Mouse (Mus musculus) cerebellum, adult 11 months (tissue): Measurements from ENCODE around the gene Fip1l1.

Experiments used
- DNase-seq: peaks from one replicate; pipeline ENCODE4 v3.0.0; 2022

The Fip1l1 gene

DNA sequence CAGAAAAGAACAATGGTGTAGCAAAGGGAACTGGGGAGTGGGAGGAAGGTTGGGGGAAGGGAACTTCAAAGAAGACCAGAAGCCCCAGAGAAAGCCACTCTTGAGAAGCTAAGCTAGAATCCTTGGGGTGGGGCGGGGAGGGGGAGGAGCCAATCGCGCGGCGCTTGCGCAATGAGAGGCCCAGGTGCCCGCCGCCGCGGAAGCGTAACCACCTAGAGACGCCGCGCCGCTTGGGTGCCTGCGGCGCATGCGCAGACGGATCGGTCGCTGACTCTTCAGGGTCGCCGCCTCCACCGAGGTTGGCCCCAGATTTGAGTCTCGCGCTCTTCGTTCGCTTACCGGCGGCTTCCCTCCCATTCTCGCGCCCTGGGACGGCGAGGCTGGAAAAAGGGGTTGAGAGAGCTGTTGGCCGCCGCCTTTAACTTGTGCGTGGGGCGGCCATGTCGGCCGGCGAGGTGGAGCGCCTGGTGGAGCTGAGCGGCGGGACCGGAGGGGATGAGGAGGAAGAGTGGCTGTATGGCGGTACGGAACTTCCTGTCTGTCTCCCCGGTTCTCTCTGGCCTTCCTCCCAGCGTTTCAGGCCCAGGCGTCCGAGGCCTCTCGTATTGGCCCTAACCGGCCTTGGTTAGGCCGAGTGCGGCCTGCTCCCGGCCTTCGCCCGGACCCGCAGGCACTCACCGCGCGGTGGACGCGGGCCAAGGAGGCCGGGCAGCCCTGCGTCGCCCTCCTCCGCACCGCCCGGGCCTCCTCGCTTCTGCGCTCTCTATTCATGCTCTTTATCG, at the start of gene Fip1l1:
TSS of gene Fip1l1 (plus strand) at position 210 of the 782 bp plus-strand sequence.
- peak; percentile 90 for DNase-seq

DNA sequence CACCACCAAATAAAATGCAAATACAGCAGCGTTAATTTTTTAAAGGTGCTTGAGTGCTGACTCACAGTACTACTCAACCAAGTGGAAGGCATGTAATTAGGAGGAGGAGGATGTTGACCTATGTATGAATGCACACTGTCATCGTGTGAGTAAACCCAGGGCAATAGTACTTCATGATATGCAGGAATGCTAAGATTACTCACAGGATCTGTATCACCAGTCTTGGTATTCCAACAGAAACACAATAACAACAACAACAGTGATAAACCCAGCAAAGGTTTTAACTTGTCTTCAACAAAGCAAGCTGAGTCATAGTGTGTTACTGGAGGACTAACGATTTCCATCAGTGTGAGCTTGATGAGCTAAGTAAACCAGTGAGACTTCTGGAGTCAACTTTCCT, 42.5 kb upstream of the Fip1l1 start:
- DNase-seq, result no peak

DNA sequence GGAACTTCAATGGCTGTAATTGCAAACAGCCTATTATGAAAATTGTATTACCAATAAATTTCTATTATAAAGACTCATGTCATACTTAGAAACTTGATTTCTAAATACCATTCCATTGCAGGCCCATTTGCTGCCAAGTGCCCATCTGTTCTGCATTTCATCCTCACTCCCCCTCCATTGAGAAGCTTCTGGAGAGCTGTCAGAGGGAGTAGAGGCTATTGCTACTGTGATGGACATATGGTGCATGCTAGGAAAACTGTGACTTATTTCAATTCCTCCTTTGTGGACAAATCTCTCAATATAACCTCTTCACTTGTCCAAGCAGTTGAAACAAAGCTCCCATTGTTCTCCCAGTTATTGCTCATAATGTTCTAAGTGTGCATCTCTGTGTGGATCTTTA, 23.6 kb upstream of the Fip1l1 start:
- peak; percentile 32 for DNase-seq

DNA sequence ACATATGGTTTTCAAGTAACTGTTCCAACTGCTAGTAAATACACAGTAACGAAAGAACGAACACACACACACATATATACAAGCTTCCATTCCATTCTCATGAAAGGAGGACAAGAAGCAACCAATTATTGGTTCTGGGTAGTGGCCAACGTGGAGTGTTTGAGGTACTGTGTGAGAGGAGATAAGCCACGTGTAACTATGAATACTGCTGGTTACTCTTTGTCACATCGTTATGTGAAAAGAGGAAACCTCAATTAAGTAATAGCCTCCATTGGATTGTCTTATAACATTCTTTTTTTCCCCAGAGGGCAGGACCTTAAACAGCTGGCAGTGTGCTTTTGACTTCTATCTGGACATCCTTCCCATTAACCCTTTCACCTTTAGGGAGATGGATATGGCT, 8.2 kb upstream of the Fip1l1 start:
- no peak for DNase-seq

DNA sequence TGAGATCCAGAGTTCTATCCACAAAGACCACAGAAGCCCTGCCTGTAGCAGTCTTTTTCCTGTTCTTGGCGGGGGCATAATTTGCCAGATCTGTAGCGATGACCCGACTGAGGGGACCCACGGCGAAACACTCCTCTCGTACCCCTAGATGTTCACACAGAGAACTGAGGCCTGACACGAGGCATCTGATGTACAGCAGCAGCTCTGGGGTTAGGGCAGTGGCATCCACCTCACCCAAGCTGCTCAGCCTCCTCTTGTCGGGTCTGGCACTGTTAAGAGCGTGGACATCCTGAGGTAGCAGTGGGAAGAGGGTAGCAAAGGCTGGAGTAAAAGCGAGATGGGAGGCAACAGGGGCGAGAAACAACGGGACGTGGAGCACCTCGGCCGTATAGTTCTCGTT, 4.5 kb upstream of the Fip1l1 start:
- no peak for DNase-seq

DNA sequence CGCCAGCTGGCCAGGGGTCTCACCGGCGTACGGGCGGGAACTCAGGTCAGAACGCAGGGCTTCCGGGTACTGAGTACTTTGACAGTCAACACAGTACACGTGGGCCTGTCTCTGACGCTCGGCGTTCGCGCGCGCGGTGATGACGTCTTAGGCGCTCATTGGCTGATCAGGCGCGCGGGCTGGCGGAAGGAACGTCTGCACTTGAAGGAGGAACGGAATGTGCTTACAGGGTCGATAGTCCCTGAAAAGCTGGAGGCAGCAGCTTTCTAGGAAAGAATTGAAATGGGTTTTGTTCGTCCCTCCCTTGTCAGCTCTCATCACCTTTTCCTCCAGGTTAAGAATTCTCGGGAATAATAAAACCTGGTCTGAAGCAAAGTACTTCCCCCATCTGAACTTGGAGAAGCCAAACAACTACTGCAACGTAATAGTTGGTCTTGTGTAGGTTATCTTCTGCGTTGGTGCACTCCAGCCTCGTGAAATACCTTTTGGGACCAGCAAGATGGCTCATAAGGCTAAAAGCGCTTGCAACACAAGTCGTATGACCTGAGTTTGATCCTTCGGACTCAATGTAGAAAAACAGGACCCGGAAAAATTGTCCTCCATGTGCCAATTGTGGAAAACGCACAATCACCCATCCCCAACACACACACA, 3.5 kb upstream of the Fip1l1 start, which contains the start of gene Scfd2:
TSS of gene Scfd2 (minus strand) at position 130 of the 651 bp plus-strand sequence.
- peak; percentile 92 for DNase-seq

DNA sequence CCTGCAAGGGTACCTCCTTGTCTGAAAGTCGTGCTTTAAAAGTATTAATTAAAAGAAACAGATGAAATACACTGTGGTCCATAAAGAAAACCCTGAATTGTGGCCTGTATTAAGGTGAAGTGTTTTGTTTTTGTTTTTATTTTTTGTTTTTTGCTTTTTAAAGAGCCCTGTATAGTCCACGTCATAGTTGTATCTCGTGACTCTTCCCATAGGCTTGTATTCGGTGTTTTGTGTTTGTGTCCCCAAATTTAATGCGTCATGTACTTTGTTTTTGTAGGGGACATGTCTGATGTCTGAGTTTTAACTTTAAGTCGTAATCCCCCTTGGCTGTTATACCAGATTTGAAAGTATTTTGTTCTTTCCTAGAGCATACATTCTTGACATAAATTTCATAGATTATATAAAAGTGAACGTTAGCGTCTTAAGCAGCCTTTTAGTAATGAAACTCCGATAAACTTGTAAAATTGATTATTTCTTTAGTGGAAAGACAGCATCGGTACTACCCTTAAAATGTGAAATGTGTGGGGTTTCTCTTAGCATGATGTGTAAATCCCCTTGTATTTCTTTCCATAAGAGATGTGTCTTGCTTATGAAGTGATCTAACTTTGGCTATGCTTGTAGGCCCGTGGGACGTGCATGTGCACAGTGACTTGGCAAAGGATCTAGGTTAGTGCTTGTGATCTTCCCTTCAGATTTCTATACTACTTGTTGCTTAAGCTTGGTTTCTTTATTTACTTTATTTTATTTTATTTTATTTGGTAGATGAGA, 1.1 kb downstream of the Fip1l1 start:
- no peak for DNase-seq

DNA sequence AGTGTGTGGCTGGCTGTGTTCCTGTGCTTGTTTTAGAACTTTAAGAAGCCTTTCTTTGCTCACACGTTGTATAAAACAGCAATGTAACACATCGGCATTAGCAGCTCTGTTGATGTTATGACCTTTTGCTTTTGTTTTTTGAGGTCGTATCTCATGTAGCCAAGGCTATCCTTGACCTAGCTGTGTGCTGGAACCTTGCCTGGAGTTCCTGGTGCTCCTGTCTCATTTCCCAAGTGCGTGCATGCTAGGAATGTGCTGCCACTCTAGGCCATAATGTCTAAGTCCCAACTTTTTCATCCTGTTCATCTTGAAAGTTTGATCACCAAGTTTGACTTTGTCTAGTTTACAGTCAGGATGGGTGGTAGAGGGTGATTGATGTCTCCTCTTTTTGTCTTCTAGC, 10.4 kb downstream of the Fip1l1 start:
- no peak for DNase-seq

DNA sequence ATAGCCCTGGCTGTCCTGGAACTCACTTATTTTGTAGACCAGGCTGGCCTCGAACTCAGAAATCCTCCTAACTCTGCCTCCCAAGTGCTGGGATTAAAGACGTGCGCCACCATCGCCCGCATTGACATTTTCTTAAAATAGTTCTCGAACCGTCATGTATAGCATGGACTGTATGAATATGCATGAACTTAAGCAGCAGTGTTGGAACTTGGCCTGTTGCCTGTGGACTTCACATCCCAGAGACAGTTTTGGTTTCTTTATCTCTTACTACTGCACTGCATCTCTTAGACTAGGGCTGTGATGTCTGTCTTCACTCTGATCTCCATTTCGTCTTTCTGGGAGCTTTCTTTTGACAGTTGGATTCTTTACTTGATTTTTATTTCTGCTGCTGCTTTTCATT, 14.3 kb downstream of the Fip1l1 start:
- DNase-seq, result no peak

DNA sequence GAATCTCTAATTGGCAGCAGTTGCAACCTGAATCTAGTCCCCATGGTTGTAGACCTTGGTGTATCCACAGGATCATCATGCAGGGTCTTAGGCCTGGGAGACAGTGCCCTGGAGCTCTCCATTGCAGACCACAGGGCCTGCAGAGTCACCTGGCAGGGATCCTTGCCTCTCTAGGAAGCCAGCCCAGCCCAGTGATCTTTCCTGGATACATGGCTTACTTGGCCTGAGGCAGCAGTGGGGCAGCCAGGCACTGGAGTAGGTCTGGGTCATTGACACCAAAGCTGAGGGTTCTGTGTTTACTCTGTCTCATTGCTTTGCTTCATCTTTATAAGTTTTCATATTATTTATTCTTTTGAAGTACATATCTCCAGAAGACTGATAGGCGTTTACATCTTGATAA, 25.9 kb downstream of the Fip1l1 start:
- DNase-seq, result no peak

DNA sequence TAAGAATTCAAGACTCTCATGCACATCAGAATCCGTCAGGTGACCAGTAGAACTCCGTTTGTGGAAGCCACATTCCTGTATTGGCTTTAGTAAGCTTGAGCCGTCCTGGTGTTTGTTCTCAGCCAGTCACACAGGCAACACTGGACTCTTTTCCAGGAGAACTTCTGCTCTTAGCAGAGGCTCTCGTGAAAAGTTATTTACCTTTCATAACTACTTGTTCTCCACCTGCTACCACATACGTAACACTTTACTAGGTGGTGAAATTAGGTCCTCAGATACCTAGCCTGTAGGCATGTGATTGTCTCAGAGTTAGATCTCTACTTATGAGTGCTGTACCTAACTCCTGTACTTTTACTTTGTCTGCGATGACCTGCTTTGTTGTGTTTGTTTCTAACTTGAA, 36.5 kb downstream of the Fip1l1 start:
- no peak for DNase-seq

DNA sequence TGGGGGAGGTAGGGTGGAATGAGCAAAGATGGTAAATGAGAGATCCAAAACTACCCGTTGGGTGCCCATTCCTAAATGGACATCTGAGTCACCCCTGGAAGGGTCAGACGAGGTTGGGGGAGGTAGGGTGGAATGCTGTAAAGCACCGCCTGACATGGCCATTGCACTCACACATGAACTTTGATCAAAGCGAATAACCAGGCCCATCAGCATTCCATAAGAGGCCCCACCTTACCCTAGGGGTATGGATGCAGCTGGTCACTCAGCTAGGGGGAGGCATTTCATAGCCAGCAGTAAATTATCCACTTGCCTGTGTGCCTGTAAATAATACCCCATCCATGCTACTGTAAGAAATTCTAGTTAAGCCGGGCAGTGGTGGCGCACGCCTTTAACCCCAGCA, 53.9 kb downstream of the Fip1l1 start:
- DNase-seq, result no peak

DNA sequence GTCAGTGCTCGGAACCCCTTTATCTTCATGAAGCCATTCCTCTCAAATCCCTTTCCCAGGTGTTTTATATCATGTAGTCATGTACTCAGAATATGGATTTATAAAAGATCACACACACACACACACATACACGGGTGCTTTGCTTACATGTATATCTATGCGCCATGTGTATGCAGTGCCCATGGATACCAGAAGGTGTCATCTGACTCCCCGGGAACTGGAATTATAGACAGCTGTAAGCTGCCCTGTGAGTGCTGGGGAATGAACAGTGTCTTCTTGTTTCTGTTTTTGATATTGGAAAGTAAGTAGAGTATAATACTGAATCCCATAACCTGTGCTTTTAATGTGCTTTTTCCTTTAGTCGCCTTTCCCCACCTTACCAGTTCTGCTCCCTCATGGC, 56.2 kb downstream of the Fip1l1 start:
- DNase-seq, result no peak

DNA sequence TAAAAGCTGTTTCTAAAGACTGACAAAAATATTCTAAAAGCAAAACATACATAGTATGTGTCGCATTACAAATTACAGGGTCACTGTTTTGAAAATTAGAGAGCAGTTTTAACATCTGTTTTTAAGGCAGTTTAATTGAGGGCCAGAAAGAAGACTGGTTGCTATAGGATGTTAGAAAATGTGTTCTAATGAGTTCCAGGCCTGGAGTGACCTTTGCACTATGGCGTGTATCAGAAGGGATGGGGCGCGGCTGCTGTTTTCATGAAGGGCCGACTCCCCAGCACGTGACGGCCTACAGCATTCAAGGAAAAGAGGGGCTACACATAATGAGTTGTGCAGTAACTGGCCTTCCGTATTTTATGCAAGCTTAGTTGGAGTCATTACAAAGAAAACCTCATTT, 57.9 kb downstream of the Fip1l1 start:
- no peak for DNase-seq

DNA sequence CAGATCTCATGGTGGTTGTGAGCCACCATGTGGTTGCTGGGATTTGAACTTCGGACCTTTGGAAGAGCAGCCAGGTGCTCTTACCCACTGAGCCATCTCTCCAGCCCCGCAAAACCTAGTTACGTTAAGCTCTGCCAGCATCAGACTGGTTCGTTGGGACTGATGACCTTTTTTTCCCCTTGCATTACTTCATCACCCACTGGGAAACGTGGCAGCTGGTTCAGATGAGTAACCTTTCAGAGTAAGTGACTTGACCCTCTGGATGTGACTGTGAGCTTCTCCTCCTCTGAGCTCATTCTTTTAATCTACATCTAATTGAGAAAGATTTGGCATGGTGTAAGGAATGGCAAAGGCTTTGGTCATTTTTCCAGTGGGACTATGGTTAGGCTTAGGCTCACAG, 64.8 kb downstream of the Fip1l1 start:
- DNase-seq, result no peak

DNA sequence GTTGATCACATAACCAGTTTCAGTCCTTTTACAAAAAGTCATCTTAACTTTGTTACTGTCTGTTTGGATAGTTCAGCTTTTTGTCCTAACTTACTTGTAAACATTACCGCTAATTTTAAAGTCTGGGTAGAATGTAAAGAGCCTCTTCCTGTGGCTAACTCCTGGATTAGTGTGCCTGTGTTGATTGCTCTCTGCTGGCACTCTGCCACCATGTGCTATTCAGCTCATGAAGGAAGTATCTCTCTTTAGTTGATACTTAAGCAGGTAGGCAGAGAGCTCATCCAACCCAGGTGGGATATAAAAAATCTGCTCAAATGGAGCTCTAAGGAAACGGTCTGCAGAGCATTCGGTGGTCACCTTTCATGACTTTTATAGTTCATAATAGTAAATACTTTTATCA, 65.9 kb downstream of the Fip1l1 start:
- no peak for DNase-seq

DNA sequence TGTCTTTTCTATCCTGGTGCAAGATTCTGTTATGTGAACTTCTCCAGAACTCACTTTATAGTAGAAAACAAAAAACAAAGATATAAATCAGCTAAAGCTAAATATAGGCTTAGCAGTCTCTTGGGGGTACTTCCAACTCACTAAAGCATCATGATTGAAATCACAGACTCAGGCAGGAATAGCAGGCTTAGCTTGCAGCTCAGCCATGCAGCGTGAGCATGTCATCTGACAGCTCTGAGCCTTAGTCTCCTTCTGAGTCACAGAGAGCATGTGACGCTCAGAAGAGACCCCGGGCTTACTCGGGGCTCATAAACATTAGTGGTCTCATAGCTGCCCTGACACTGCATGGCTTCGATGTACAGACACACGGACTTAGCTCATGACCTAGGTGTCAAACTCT, 66.7 kb downstream of the Fip1l1 start:
- DNase-seq, result no peak

DNA sequence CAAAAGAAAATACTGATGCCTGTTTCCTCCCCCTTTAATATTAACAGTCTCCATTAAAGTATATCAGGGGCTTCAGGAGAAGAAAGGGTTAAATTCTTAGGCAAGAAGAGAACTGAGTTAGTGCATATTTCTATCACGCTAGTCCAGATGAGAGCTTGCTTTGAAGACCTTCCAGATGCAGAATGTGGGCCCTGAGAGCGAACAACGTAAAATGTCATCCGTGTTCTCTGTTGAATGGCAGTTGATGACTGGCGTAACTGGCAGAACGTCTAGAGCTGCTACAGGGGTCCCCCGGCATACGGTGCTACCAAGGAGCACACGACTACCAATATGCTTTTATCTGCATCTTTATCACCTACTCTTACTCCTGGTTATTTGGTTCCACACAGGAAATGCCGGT, 67.1 kb downstream of the Fip1l1 start:
- DNase-seq, result no peak

DNA sequence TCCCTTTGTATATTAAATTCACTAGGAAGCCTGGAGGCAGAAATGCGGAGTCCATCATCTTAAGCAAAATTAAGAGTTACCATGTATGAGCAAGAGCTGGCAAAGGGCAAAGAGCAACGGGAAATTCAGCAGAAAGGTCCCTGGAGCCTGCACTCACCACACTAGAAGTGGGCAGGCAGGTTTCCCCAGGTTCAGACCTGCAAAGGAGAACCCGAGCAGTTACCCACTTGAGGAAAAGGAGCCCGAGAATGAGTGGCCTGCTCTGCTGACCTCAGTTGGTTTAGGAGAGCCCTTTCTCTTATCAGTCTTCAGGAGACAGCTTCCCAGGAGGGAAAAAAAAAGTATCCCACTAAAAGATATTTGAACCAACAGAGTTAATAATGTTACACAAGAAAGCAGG, 68.1 kb downstream of the Fip1l1 start:
- DNase-seq, result no peak

DNA sequence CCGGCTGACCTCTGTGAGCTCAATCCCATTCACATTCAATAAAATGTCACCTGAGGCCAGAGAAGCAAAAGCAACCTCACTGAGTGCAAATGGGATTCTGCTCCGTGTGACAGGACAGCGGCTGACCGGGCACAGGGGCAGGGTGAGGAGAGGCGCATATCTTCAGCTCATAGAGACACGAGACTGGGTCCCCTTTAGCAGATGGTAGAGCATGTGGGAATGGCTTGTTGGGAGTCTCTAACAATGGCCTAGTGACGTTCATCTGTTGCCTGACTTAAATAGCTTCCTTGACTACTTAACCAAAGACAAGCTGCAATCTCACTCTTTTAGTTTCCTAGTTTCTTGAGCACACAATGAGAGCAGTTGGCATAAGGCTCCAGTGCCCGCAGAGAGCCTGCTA, 71.0 kb downstream of the Fip1l1 start:
- DNase-seq, result no peak

DNA sequence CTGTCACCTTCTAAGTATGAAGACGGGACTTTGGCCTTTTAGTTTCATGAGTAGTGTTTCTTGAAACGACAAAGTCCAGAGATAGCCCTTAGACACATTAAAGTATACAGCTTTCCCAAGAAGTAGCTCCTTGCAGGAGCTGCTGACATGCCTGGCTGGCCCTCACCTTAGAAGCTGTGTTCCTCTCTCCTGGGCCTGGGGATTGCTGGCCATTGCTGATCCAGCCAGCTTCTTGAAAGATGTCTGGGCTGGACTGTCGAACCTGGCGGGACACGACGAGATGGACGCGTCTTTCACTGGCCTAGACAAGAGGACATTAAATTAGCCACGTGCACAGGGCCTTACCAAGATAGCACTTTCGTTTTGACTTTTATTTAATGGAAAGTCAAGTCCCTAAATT, 75.3 kb downstream of the Fip1l1 start:
- DNase-seq, result no peak

DNA sequence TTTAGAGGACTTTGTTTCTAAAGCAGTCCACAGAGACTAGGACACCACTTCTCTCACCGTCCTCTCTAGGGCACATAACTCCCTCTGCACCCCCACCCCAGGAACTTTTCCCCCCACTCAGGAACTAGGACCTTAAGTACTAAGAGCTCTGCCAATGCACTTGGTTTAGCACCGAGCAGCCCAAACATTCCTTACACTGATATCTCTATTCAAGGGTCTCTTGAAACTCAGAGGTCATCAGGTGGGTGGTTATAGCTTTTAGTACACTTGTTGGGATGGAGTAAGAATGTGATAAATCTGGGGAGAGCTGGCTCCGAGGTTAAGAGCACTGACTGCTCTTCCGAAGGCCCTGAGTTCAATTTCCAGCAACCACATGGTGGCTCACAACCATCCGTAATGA, 77.5 kb downstream of the Fip1l1 start:
- no peak for DNase-seq

DNA sequence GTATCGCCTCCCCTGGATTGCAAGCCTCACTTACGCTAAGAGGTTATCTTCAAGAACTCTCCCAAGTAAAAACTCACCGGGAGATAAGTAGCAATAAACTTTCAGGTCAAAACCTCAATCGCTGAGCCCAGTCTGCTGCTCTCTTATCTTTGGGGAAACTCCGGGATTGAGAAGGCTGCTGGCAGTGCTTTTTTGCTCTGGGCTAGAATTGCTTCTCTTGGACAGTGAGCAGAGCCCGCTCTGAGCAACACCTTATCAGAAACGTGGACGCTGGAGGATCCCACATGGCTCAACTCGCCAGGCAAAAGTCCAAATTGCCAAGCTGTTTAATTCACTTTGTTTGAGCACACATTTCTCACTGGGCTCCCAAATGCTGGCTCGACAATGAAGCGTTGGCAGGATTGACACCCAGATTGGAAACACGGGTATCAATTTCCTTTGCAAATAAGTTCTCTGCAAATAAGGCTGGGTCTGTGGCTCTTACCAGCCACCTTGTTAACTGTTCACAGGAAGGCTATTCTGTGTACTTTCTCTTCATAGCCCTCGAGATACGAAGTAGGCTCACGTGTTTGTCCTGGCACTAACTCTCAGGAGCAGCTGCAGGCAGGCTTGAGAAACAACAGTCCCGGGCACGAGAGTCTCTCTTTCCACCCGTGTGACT, 78.4 kb downstream of the Fip1l1 start:
- DNase-seq, result no peak
